Mouse (Mus musculus) neural tube, embryonic 15.5 days (tissue): Measurements from ENCODE around the gene Vps53. TPM values are rescaled to one million over a fixed set of nuclear protein-coding genes. Genes with fewer than 3 reads are reported as not detected.
"Not testable (repeated sequence)": the region's sequence is repeated elsewhere in the genome, so short reads cannot be mapped to it uniquely, and the experiment has no call there.

ENCODE experiments used
- ATAC-seq: fragments of 200-750 bp; cut with Nextera tagmentation; 2 replicates; pipeline ENCODE4 v1.8.0; 2017; ENCODE audit warnings: mild to moderate bottlenecking, moderate TSS enrichment, moderate library complexity; ENCODE audit not compliant: low FRiP score
- H3K27ac ChIP-seq: fragments of 300-500 bp; sonication (generic); replicated peaks from 2 replicates; pipeline ENCODE4 v1.5.1; 2015; ENCODE audit warnings: mild to moderate bottlenecking, inconsistent platforms
- H3K27me3 ChIP-seq: fragments of 300-500 bp; sonication (generic); replicated peaks from 2 replicates; pipeline ENCODE4 v1.6.1; 2015; ENCODE audit warnings: inconsistent platforms
- H3K36me3 ChIP-seq: fragments of 300-500 bp; sonication (generic); 2 replicates; pipeline ENCODE4 v1.6.1; 2015; ENCODE audit warnings: inconsistent platforms
- H3K4me1 ChIP-seq: fragments of 300-500 bp; sonication (generic); 2 replicates; pipeline ENCODE4 v1.6.1; 2015; ENCODE audit warnings: inconsistent platforms
- H3K4me2 ChIP-seq: fragments of 300-500 bp; sonication (generic); 2 replicates; pipeline ENCODE4 v1.6.1; 2015; ENCODE audit warnings: inconsistent platforms, mild to moderate bottlenecking, moderate library complexity
- H3K4me3 ChIP-seq: fragments of 300-500 bp; sonication (generic); replicated peaks from 2 replicates; pipeline ENCODE4 v1.5.1; 2015; ENCODE audit warnings: mild to moderate bottlenecking, inconsistent platforms
- H3K9ac ChIP-seq: fragments of 300-500 bp; sonication (generic); replicated peaks from 2 replicates; pipeline ENCODE4 v1.6.1; 2015; ENCODE audit warnings: mild to moderate bottlenecking, inconsistent platforms
- H3K9me3 ChIP-seq: fragments of 300-500 bp; sonication (generic); replicated peaks from 2 replicates; pipeline ENCODE4 v1.6.1; 2016; ENCODE audit warnings: inconsistent platforms
- WGBS: fragments of 180-500 bp; shearing (Covaris S2); methylation state at CpG from one replicate; pipeline ENCODE4 v1.1.7; 2015; ENCODE audit warnings: mixed read lengths; 5-methylcytosine and 5-hydroxymethylcytosine counted together
- polyA plus RNA-seq: library from polyadenylated mRNA; unstranded; fragments of >200 nt; fragmentation: Nextera tagmentation; extraction: Ambion mirVana; gene quantifications from 2 replicates; pipeline ENCODE4 v1.2.1, GENCODE M21; 2015

Vps53 gene
- polyA plus RNA-seq, 1 experiment from 2014 or later, result 69.4 TPM

- Histone ChIP-seq H3K9ac (peak overlapping the region; percentile 41), H3K9me3 (no peaks in the 10 kb centered on the region), H3K4me3 (peak overlapping the region; percentile 65), H3K4me2 (peak overlapping the region; percentile 90), H3K27ac (no peak overlapping the region), H3K27me3 (peaks cover 4% of the 10 kb centered on the region; the same call in 1 of the 2 replicates), H3K36me3 (no peaks in the 10 kb centered on the region), H3K4me1 (peaks cover 17% of the 10 kb centered on the region)
- ATAC-seq, result no peak
- 4% methylated on average over 13 of the region's 14 CpGs for WGBS
Observed at GRCm38 (mm10) chr11:76026527-76027138, 152.8 kb downstream of the Vps53 start.

- no peaks in the 10 kb centered on the region for H3K9me3 ChIP-seq
- WGBS, result 75% methylated on average over 7 of the region's 7 CpGs
- H3K4me2 ChIP-seq, result no peak overlapping the region
- peaks cover 17% of the 10 kb centered on the region for H3K4me1 ChIP-seq
- H3K27me3 ChIP-seq, result peaks cover 4% of the 10 kb centered on the region; the same call in 1 of the 2 replicates
- ATAC-seq, result no peak
- no peak overlapping the region for H3K9ac ChIP-seq
- no peak overlapping the region for H3K27ac ChIP-seq
- no peaks in the 10 kb centered on the region for H3K36me3 ChIP-seq
- no peak overlapping the region for H3K4me3 ChIP-seq
Observed at GRCm38 (mm10) chr11:76025080-76025583, 154.3 kb downstream of the Vps53 start.

- no peaks in the 10 kb centered on the region for H3K9me3 ChIP-seq
- no peak overlapping the region for H3K4me2 ChIP-seq
- ATAC-seq, result no peak
- H3K27ac ChIP-seq, result no peak overlapping the region
- WGBS, result 83% methylated on average over 9 of the region's 9 CpGs
- no peaks in the 10 kb centered on the region for H3K36me3 ChIP-seq
- H3K27me3 ChIP-seq, result peaks cover 4% of the 10 kb centered on the region; the same call in 1 of the 2 replicates
- H3K9ac ChIP-seq, result no peak overlapping the region
- H3K4me3 ChIP-seq, result no peak overlapping the region
- 0 out of 2 replicates have a peak, but pooled peaks cover 2% of the 10 kb centered on the region for H3K4me1 ChIP-seq
Observed at GRCm38 (mm10) chr11:76020916-76021315, 158.5 kb downstream of the Vps53 start.

GRCm38 (mm10) chr11:76019879-76020278 lies 159.6 kb downstream of the Vps53 start:
- no peak overlapping the region for H3K27ac ChIP-seq
- ATAC-seq, result no peak
- WGBS, result 83% methylated on average over 4 of the region's 4 CpGs

GRCm38 (mm10) chr11:76015814-76016213 lies 163.6 kb downstream of the Vps53 start:
- Histone ChIP-seq H3K4me3 (no peak overlapping the region), H3K27ac (no peak overlapping the region), H3K9ac (no peak overlapping the region), H3K27me3 (no peaks in the 10 kb centered on the region), H3K4me2 (no peak overlapping the region), H3K36me3 (no peaks in the 10 kb centered on the region), H3K4me1 (no peaks in the 10 kb centered on the region), H3K9me3 (no peaks in the 10 kb centered on the region)
- ATAC-seq, result no peak
- 58% methylated on average over 4 of the region's 4 CpGs for WGBS

More at GRCm38 (mm10) chr11:76019879-76020278, 159.6 kb downstream of the Vps53 start:
- H3K9me3 ChIP-seq, result no peaks in the 10 kb centered on the region
- no peaks in the 10 kb centered on the region for H3K4me1 ChIP-seq
- H3K27me3 ChIP-seq, result peaks cover under 1% of the 10 kb centered on the region; the same call in 1 of the 2 replicates
- H3K36me3 ChIP-seq, result no peaks in the 10 kb centered on the region
- H3K4me2 ChIP-seq, result no peak overlapping the region
- H3K4me3 ChIP-seq, result no peak overlapping the region
- H3K9ac ChIP-seq, result no peak overlapping the region

GRCm38 (mm10) chr11:76015251-76015650 lies 164.2 kb downstream of the Vps53 start:
- Histone ChIP-seq H3K9ac (no peak overlapping the region), H3K27me3 (no peaks in the 10 kb centered on the region), H3K36me3 (no peaks in the 10 kb centered on the region), H3K4me3 (no peak overlapping the region), H3K4me2 (no peak overlapping the region), H3K27ac (no peak overlapping the region), H3K4me1 (no peaks in the 10 kb centered on the region), H3K9me3 (no peaks in the 10 kb centered on the region)
- ATAC-seq, result no peak
- 89% methylated on average over 6 of the region's 6 CpGs for WGBS

- Histone ChIP-seq H3K27ac (no peak overlapping the region), H3K4me1 (no peaks in the 10 kb centered on the region), H3K9ac (no peak overlapping the region), H3K4me3 (no peak overlapping the region), H3K36me3 (no peaks in the 10 kb centered on the region), H3K9me3 (no peaks in the 10 kb centered on the region), H3K4me2 (no peak overlapping the region), H3K27me3 (no peaks in the 10 kb centered on the region)
- ATAC-seq, result no peak
- 84% methylated on average over 9 of the region's 9 CpGs for WGBS
Observed at GRCm38 (mm10) chr11:76010838-76011624, 168.4 kb downstream of the Vps53 start.

- no peaks in the 10 kb centered on the region for H3K27me3 ChIP-seq
- no peaks in the 10 kb centered on the region for H3K4me1 ChIP-seq
- H3K9ac ChIP-seq, result no peak overlapping the region
- H3K4me3 ChIP-seq, result no peak overlapping the region
- H3K27ac ChIP-seq, result no peak overlapping the region
- no peaks in the 10 kb centered on the region for H3K9me3 ChIP-seq
- no peaks in the 10 kb centered on the region for H3K36me3 ChIP-seq
- no peak overlapping the region for H3K4me2 ChIP-seq
- WGBS, result 77% methylated on average over 6 of the region's 6 CpGs
- no peak for ATAC-seq
Observed at GRCm38 (mm10) chr11:76009101-76009500, 170.3 kb downstream of the Vps53 start.

GRCm38 (mm10) chr11:76008162-76008561 lies 171.3 kb downstream of the Vps53 start:
- Histone ChIP-seq H3K9ac (no peak overlapping the region), H3K4me1 (no peaks in the 10 kb centered on the region), H3K4me3 (no peak overlapping the region), H3K9me3 (no peaks in the 10 kb centered on the region), H3K27me3 (no peaks in the 10 kb centered on the region), H3K27ac (no peak overlapping the region), H3K4me2 (no peak overlapping the region), H3K36me3 (no peaks in the 10 kb centered on the region)
- WGBS, result 81% methylated on average over 2 of the region's 2 CpGs
- no peak for ATAC-seq

GRCm38 (mm10) chr11:76004276-76004675 lies 175.2 kb downstream of the Vps53 start:
- 93% methylated on average over 7 of the region's 7 CpGs for WGBS
- H3K4me3 ChIP-seq, H3K4me2 ChIP-seq, H3K9me3 ChIP-seq, H3K4me1 ChIP-seq, H3K36me3 ChIP-seq, H3K9ac ChIP-seq, H3K27ac ChIP-seq, H3K27me3 ChIP-seq, ATAC-seq: not testable (repeated sequence)

- WGBS, result 57% methylated on average over 3 of the region's 3 CpGs
- Histone ChIP-seq H3K9me3 (no peaks in the 10 kb centered on the region), H3K27ac (no peak overlapping the region), H3K27me3 (0 out of 2 replicates have a peak, but pooled peaks cover 9% of the 10 kb centered on the region), H3K9ac (no peak overlapping the region), H3K36me3 (no peaks in the 10 kb centered on the region), H3K4me3 (no peak overlapping the region), H3K4me2 (no peak overlapping the region), H3K4me1 (peaks cover 3% of the 10 kb centered on the region; the same call in 1 of the 2 replicates)
- ATAC-seq, result no peak
Observed at GRCm38 (mm10) chr11:76001237-76001878, 178.1 kb downstream of the Vps53 start.
